Mouse (Mus musculus): Measurements from ENCODE around the gene Il4i1. TPM values are rescaled to one million over a fixed set of nuclear protein-coding genes. Genes with fewer than 3 reads are reported as not detected.
A peak's percentile ranks its signal among the peaks of the same experiment; 100 is the strongest.

The Il4i1 gene
- polyA plus RNA-seq, 1 experiment = 13.8 TPM

DNA sequence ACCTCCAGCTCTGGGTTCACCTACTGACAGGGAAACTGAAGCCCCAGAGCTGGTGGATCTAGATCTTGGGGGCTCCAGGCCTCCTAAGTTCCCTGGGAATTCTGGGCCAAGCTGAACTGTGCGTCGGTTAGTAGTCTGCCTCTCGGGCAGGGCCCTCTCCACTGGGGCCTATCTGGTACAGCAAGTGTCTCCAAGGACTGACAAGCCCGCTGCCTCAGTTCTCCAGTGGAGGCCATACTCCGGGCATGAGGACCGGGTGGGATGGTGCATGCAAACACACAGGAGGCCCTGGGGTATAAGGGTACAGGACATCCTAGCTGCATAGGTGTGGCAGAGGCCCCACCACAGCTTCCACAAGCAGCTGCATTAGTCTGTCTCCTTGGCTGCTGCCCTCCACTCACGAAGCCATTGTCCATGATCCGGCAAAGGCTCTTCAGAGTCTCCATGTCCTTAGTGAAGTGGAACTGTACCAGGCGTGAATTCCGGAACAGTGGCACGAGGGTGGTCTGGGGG, 47.9 kb downstream of the Il4i1 start:
- TF ChIP-seq CTCF (IDR thresholded peaks at IDR 0.05; ENCODE audit: extremely low read depth, insufficient read length, insufficient replicate concordance, low read depth, low read length) (no peak), POLR2A (IDR thresholded peaks at IDR 0.05; ENCODE audit: low read depth, low read length) (no peak)
- Histone ChIP-seq H3K4me1 (ENCODE audit: control insufficient read depth, insufficient read depth, insufficient read length, low read length) (peaks cover 16% of the 10 kb centered on the region), H3K36me3 (ENCODE audit: control insufficient read depth, insufficient read depth, low read length) (peaks cover 30% of the 10 kb centered on the region), H3K27ac (ENCODE audit: insufficient read depth, low read depth, low read length) (no peak overlapping the region), H3K4me3 (ENCODE audit: low read depth, low read length) (no peak overlapping the region), H3K27me3 (ENCODE audit: control insufficient read depth, insufficient read depth, low read length) (no peaks in the 10 kb centered on the region)
- 91% methylated on average over 11 of the region's 11 CpGs for WGBS

DNA sequence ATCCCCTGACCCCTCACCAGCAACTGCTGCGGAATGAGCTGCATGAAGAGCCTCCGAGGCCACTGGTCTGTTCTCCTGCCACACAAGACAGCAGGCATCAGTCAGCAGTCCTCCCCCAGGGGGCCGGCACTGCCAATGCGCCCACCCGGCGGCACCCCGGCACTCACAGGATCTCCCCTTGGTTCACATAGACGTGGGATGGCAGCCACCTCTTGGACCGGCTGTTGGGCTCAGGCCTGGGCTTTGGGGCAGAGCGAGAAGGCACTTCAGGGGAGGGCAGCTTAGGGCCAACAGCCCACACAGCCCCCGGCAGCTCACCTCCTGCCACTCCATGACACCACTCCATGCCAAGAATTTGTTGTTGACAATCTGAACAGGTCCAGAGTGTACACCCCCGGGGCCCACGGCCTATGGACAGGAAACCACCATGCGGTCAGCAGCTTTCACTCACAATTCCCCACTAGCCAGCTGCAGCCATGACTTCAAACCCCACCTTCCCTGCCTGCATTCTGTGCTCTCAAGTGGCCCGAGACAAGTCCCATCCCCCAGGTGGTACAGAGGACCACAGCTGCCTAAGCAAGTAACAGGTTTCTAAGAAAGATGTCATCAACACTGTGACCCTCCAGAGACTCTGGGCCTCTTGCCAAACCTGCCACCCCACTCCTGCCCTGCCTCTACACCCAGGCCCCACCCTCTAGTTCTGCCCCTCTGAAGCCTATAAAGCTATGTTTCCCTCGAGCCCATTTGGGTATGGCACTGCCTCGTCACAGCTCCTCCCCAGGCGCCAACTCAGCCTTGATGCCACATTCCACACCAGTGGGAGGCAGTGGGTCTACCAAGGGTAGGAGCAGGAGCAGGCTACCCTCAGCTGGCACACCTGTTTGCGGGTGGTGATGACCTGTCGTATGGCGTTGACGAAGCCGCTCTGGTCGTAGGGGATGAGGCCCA, 48.7 kb downstream of the Il4i1 start:
- Histone ChIP-seq H3K27me3 (ENCODE audit: control insufficient read depth, insufficient read depth, low read length) (no peaks in the 10 kb centered on the region), H3K27ac (ENCODE audit: insufficient read depth, low read depth, low read length) (no peak overlapping the region), H3K36me3 (ENCODE audit: control insufficient read depth, insufficient read depth, low read length) (peaks cover 30% of the 10 kb centered on the region), H3K4me3 (ENCODE audit: low read depth, low read length) (no peak overlapping the region), H3K4me1 (ENCODE audit: control insufficient read depth, insufficient read depth, insufficient read length, low read length) (peaks cover 16% of the 10 kb centered on the region)
- no peak for TF ChIP-seq CTCF (IDR thresholded peaks at IDR 0.05; ENCODE audit: extremely low read depth, insufficient read length, insufficient replicate concordance, low read depth, low read length)
- TF ChIP-seq POLR2A (IDR thresholded peaks at IDR 0.05; ENCODE audit: low read depth, low read length) = no peak
- 79% methylated on average over 24 of the region's 24 CpGs for WGBS

DNA sequence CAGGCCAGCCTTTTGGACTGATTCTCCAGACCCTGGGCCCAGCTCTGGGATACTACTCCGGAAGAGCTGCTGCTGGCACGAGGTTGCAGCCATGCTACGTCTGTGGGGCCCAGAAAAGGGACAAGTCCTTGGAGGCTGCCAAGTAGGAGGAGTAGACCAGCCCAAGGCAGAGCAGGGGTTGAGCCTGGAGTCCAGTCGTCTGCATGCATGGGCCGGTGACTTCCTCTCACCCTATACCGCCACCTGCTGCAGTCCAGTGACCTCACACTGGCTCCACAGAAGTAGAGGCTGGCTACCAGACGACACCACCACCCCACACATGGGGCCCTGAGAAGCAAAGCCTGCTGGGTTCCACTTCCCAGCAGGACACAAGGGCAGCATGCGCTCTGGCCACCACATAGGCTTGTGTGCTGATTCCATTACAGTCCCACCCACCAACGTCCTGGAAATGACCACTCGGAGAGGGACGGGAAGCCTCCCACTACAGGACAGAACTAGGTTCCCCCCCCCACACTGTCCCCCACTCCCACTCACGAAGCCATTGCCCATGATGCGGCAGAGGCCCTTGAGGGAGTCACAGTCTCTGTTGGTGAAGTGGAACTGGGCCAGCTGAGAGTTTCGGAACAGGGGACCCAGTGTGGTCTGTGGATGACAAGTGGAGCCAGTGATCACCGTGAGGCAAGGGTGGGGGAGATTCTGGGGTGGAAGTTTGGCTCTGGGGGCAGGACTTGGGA, 50.3 kb downstream of the Il4i1 start:
- no peaks in the 10 kb centered on the region for H3K27me3 ChIP-seq (ENCODE audit: control insufficient read depth, insufficient read depth, low read length)
- peaks cover 30% of the 10 kb centered on the region for H3K36me3 ChIP-seq (ENCODE audit: control insufficient read depth, insufficient read depth, low read length)
- WGBS = 26% methylated on average over 15 of the region's 15 CpGs
- TF ChIP-seq POLR2A (IDR thresholded peaks at IDR 0.05; ENCODE audit: low read depth, low read length) = no peak
- no peak for TF ChIP-seq CTCF (IDR thresholded peaks at IDR 0.05; ENCODE audit: extremely low read depth, insufficient read length, insufficient replicate concordance, low read depth, low read length)
- H3K27ac ChIP-seq (ENCODE audit: insufficient read depth, low read depth, low read length) = no peak overlapping the region
- peaks cover 16% of the 10 kb centered on the region for H3K4me1 ChIP-seq (ENCODE audit: control insufficient read depth, insufficient read depth, insufficient read length, low read length)
- H3K4me3 ChIP-seq (ENCODE audit: low read depth, low read length) = no peak overlapping the region

DNA sequence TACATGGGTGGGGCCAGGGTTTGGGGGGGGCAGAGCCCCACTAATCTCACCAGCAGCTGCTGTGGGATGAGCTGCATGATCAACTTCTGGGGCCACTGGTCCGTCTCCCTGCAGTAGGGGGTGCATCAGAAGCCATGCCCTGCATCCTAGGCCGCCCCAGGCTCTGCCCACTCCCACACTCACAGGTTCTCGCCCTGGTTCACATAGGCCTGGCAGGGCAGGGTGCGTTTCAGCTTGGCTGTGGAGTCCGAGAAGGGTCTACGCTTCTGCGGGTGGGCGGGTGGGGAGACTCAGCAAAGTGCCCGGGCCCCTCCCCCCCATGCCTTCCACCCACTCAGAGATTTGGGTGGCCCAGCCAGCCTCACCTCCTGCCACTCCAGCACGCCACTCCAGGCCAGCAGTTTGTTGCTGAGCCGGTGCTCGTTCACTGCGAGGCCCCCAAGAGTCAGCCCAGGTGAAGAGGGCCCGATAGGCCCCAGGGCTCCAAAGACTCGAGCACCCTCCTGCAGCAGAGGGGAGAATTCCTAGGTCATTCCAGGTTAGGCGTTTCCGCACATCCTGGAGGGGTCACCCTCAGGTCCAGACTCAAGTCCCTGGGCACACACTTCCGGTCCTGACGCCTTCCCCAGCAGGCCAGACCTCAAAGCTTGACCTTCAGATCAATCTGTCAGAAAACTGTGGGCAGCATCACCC, 51.0 kb downstream of the Il4i1 start:
- no peak for TF ChIP-seq CTCF (IDR thresholded peaks at IDR 0.05; ENCODE audit: extremely low read depth, insufficient read length, insufficient replicate concordance, low read depth, low read length)
- TF ChIP-seq POLR2A (IDR thresholded peaks at IDR 0.05; ENCODE audit: low read depth, low read length) = no peak
- no peaks in the 10 kb centered on the region for H3K27me3 ChIP-seq (ENCODE audit: control insufficient read depth, insufficient read depth, low read length)
- WGBS = 74% methylated on average over 19 of the region's 19 CpGs
- no peak overlapping the region for H3K4me3 ChIP-seq (ENCODE audit: low read depth, low read length)
- H3K4me1 ChIP-seq (ENCODE audit: control insufficient read depth, insufficient read depth, insufficient read length, low read length) = peaks cover 16% of the 10 kb centered on the region
- H3K27ac ChIP-seq (ENCODE audit: insufficient read depth, low read depth, low read length) = no peak overlapping the region
- peaks cover 27% of the 10 kb centered on the region for H3K36me3 ChIP-seq (ENCODE audit: control insufficient read depth, insufficient read depth, low read length)

DNA sequence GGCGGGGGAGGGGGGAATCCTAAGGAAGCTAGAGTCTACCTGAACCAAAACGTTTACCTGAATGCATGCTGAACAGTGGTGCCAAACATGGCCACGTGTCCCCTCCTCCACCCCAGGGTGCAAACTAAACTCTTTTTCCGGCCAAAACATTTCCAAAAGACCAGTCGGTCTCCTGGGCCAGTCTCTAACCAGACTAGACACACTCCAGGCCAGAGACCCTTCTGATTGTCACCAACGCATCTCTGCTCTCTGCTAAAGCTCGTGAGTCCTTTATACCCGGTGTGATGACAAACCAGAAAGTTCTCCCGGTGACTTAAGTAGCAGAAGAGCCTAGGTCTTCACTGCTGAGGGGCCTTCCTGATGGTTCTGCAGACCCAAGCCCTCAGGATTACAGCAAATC, 51.6 kb downstream of the Il4i1 start:
- WGBS = 60% methylated on average over 9 of the region's 9 CpGs
- TF ChIP-seq CTCF (IDR thresholded peaks at IDR 0.05; ENCODE audit: extremely low read depth, insufficient read length, insufficient replicate concordance, low read depth, low read length) (no peak), POLR2A (IDR thresholded peaks at IDR 0.05; ENCODE audit: low read depth, low read length) (no peak)
- H3K4me3 ChIP-seq (ENCODE audit: low read depth, low read length) = no peak overlapping the region
- peaks cover 16% of the 10 kb centered on the region for H3K4me1 ChIP-seq (ENCODE audit: control insufficient read depth, insufficient read depth, insufficient read length, low read length)
- H3K36me3 ChIP-seq (ENCODE audit: control insufficient read depth, insufficient read depth, low read length) = peaks cover 20% of the 10 kb centered on the region
- no peaks in the 10 kb centered on the region for H3K27me3 ChIP-seq (ENCODE audit: control insufficient read depth, insufficient read depth, low read length)
- H3K27ac ChIP-seq (ENCODE audit: insufficient read depth, low read depth, low read length) = no peak overlapping the region

DNA sequence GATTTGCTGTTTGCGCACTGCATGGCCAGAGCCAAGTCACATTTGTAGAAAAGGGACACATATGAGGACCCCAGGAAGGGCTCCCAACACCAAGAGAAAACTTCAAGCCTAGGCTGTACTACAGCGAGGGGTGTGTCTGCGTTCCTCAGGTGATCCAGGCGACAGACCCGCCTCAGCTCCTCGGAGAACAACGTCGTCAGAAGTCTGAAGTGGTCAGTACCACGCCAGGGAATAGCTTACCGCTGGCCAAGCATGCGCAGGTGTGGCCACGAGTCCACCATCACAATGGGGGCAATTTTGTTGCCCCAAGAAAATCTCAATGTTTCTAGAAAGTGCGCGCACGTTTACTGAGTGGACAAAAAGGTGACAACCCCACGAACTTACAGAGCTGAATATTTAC, 52.3 kb downstream of the Il4i1 start:
- WGBS = 9% methylated on average over 16 of the region's 16 CpGs
- 0 out of 2 replicates have a peak overlapping the region, but pooled peaks have one; percentile 14 for H3K27ac ChIP-seq (ENCODE audit: insufficient read depth, low read depth, low read length)
- peaks cover 16% of the 10 kb centered on the region for H3K4me1 ChIP-seq (ENCODE audit: control insufficient read depth, insufficient read depth, insufficient read length, low read length)

More for the DNA sequence above, 52.3 kb downstream of the Il4i1 start:
- Histone ChIP-seq H3K4me3 (ENCODE audit: low read depth, low read length) (peak overlapping the region; percentile 75), H3K36me3 (ENCODE audit: control insufficient read depth, insufficient read depth, low read length) (peaks cover 14% of the 10 kb centered on the region), H3K27me3 (ENCODE audit: control insufficient read depth, insufficient read depth, low read length) (no peaks in the 10 kb centered on the region)
- TF ChIP-seq POLR2A (IDR thresholded peaks at IDR 0.05; ENCODE audit: low read depth, low read length) (no peak), CTCF (IDR thresholded peaks at IDR 0.05; ENCODE audit: extremely low read depth, insufficient read length, insufficient replicate concordance, low read depth, low read length) (no peak)

All from small intestine, adult 2 months (tissue).